In genomic region chr4:155746036-155746548, GRCm38 (mm10) we compare ENCODE assay signal across 18 mouse cellular contexts. TPM values are rescaled to one million over a fixed set of nuclear protein-coding genes. Genes with fewer than 3 reads are reported as not detected.
"Had no signal": no experiment of that assay in that cellular context is flagged by ENCODE, and none has a peak within 500 bp of the region (broad histone marks: within the 10 kb centered on the region; RNA-seq: fewer than 3 reads in every experiment).

No protein-coding gene starts in this region.

- H3K9me3 ChIP-seq: limb, embryonic 12.5 days; midbrain, embryonic 10.5 days; midbrain, embryonic 15.5 days; neural tube, embryonic 13.5 days had no signal

- DNase-seq: kidney, postnatal 25 days; layer of hippocampus, adult 9-11 months; layer of hippocampus, postnatal 36 days; liver; lung, adult 18-20 months; lung, postnatal 36 days; retina, postnatal 1 day; right cerebral cortex, postnatal 4 days; spleen, adult 18-20 months; thymus, adult 2 months; thymus, postnatal 25 days had no signal

- H3K9ac ChIP-seq: limb, embryonic 12.5 days; liver, embryonic 14.5 days; midbrain, embryonic 15.5 days; neural tube, embryonic 13.5 days had no signal

- H3K27me3 ChIP-seq: limb, embryonic 12.5 days; midbrain, embryonic 15.5 days; neural tube, embryonic 13.5 days had no signal

- H3K4me2 ChIP-seq: limb, embryonic 12.5 days; midbrain, embryonic 15.5 days; neural tube, embryonic 13.5 days had no signal

- H3K4me3 ChIP-seq: limb, embryonic 12.5 days; midbrain, embryonic 10.5 days; midbrain, embryonic 15.5 days; neural tube, embryonic 13.5 days had no signal

- H3K27ac ChIP-seq: limb, embryonic 12.5 days; liver, embryonic 14.5 days; midbrain, embryonic 10.5 days; midbrain, embryonic 15.5 days; neural tube, embryonic 13.5 days had no signal

- ATAC-seq: lung, postnatal 0 days; midbrain, embryonic 15.5 days had no signal

- H3K4me1 ChIP-seq: limb, embryonic 12.5 days; midbrain, embryonic 10.5 days; midbrain, embryonic 15.5 days; neural tube, embryonic 13.5 days had no signal

RNA-seq across cellular contexts. Expression of gene Vwa1, which starts 28.4 kb away (rescaled TPM):
- total RNA-seq: megakaryocyte, adult 5-6 weeks had no signal

RNA-seq across cellular contexts. Expression of gene Tmem88b, which starts 39.6 kb away (rescaled TPM):
- total RNA-seq: megakaryocyte, adult 5-6 weeks had no signal
